Mouse (Mus musculus) cerebellum, postnatal 10 days (tissue): ENCODE measurements at regions not wholly inside any gene's neighbourhood (a gene's known extent, or its start where the extent isn't known, plus 50 kb on each side); places are given as distances from the start of the nearest gene placed in this dataset.

Experiments
- DNase-seq, 2 experiments: peaks; one replicate each; pipeline ENCODE4 v3.0.0; 2021; ENCODE audit warnings: mixed read lengths in 2 of 2

DNA sequence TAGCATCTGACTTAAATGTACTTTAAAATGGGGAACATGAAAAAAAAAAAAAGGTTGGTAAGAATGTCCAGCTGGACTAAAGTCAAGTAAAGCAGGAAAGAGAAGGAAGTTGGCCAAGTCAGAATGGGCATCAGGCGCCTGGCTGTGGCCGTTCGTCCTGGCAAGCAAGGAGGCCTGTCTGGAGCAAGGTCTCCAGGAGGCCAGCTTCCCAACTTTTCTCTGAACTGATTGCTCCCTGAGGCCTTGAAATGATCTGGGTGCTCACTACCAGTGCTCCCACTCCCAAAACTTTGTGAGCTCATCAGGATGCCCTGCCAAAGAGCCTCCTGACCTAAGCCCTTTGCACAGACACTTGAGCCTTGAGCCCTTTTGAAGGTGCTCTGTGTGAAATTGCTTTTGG is 141.7 kb upstream of the Gm21897 start:
- peak in 1 of 2 experiments; percentile 16 for DNase-seq

DNA sequence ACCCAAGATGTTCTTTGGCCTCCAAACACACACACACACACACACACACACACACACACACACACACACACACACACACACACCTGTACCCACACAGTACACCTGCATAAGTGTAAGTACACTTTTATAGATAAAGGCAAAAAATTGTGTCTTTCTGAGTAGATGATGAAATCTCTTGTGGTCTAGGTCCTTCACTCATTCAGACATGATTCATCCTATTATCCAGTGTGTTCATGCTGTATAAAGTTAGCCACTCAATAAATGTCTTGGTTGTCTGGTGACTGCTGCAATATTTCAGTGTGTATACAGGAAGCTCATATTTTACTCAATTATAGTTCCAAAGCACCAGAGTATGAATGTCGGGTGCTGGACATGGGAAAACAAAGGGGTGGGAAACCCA is 131.5 kb upstream of the Gm21897 start:
- DNase-seq = no peak

GRCm38 (mm10) chr16:15194926-15195711 is 122.1 kb upstream of the Gm21897 start:
- peak; percentile 59 to 63 for DNase-seq

DNA sequence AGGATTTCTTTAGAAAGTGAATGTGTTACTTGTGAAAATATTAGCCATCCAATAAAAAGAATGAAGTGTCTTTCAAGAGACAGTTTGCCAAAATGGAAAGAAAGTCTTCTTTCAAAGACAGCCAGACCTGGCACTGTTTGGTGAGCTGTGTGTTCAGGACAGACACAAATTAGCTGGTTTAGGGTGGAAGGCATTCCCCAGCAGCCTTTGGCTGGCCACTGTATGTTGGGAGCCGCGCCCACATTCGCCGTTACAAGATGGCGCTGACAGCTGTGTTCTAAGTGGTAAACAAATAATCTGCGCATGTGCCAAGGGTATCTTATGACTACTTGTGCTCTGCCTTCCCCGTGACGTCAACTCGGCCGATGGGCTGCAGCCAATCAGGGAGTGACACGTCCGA is 121.3 kb upstream of the Gm21897 start:
- peak; percentile 10 to 19 for DNase-seq

DNA sequence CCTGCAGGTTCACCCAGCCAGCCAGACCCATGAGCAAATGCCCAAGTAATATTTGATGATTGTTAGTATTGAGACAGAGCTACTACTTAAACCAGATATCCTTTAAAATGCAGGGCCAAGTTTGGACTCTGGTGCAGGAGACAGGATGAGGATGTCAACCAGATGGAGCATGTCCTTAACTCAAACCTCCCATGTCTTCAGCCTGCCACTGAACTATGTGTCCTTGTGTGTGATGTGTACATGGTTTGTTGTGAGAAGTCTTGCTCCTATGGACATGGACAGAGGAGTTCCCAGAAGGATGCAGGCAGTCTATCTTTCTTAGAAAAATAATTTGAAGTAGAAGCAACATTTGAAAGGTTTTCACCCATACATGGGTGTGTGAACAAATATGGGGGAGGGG is 120.4 kb upstream of the Gm21897 start:
- DNase-seq = no peak

DNA sequence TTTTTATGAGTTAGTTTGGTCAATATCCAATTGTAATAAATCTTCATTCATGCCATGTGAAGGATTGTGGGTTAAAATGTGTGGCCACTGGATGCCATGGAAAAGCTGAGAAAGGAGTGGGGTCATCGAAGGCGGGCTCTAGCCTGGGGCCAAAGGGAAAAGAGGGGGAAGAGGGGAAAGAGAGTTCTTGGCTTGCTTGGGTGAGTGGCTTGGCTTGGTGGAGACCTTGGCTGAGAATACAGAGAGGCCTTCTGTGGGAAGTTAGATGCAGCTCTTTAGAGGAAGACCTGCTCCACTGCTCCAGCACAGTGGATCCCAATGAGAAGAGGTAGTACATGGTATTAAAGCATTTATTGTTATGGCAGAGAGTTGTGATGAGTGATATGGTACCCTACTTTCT is 101.3 kb upstream of the Gm21897 start:
- no peak for DNase-seq

GRCm38 (mm10) chr16:15220961-15221547 is 96.2 kb upstream of the Gm21897 start:
- no peak for DNase-seq

DNA sequence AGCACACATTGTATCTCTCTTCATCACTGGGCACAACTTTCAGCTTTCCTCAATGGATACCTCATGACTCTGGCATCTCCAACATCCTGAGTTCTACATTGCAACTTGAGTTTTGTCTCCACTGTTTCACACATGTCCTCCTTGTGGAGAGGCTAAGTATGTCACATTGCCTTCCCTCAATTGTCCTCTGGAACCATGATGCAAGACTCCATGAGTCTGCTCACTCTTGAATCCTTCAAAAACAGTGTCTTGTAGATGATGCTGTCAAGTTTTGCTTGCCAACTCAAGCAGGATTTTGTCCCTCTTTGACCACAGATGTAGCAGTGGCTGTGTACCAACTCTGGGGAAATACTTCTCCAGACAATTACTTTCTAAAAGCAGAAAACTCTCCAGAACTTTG is 79.4 kb upstream of the Gm21897 start:
- DNase-seq = no peak

GRCm38 (mm10) chr16:15238449-15238848 is 78.8 kb upstream of the Gm21897 start:
- no peak for DNase-seq

GRCm38 (mm10) chr16:15250186-15250585 is 67.1 kb upstream of the Gm21897 start:
- DNase-seq = no peak

- DNase-seq = no peak
Observed at GRCm38 (mm10) chr16:15251686-15252085, 65.6 kb upstream of the Gm21897 start.

GRCm38 (mm10) chr16:15252666-15253347 is 64.5 kb upstream of the Gm21897 start:
- DNase-seq = no peak

GRCm38 (mm10) chr16:15253348-15253693 is 63.9 kb upstream of the Gm21897 start:
- no peak for DNase-seq

- no peak for DNase-seq
Observed at GRCm38 (mm10) chr16:15254669-15255068, 62.6 kb upstream of the Gm21897 start.

DNA sequence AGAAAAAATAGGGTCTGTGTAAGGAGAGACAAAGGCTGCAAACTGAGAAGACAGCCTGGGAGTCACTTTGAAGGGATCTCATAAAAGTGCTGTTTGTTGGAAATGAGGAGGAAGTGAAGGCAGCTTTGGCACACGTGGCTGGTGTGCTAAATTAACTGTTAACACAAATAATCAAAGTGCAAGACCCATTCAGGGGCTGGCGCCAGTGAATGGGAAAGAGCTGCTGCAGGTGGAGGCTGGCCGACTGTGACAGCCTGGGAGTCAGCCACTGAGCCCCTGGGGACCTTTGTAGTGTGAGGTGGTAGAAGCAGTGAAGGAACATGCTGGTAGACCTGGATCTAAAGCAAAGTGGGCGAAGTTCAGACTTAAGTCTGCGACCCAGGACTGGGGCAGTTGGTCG is 57.8 kb upstream of the Gm21897 start:
- peak in 1 of 2 experiments; percentile 8 for DNase-seq

- no peak for DNase-seq
Observed at GRCm38 (mm10) chr16:15260069-15260468, 57.2 kb upstream of the Gm21897 start.
